Mouse (Mus musculus): ENCODE measurements at regions not wholly inside any gene's neighbourhood (a gene's known extent, or its start where the extent isn't known, plus 50 kb on each side); places are given as distances from the start of the nearest gene placed in this dataset.

GRCm38 (mm10) chr6:141091076-141091780, 157.8 kb upstream of the Pde3a start:
- Histone ChIP-seq H3K4me3 (replicated peaks; ENCODE audit: low read length) (no peak overlapping the region), H3K27ac (replicated peaks; ENCODE audit: low read depth, low read length) (no peak overlapping the region), H3K9ac (ENCODE audit: low read depth, low read length, severe bottlenecking) (no peak overlapping the region), H3K4me2 (replicated peaks; ENCODE audit: low read depth, low read length, severe bottlenecking) (no peak overlapping the region), H3K27me3 (ENCODE audit: control insufficient read depth, insufficient read depth, low read length) (no peaks in the 10 kb centered on the region), H3K4me1 (ENCODE audit: control insufficient read depth, insufficient read depth, low read length) (no peaks in the 10 kb centered on the region), H3K36me3 (ENCODE audit: control insufficient read depth, insufficient read depth, low read length) (no peaks in the 10 kb centered on the region), H3K9me3 (ENCODE audit: control insufficient read depth, low read length) (no peaks in the 10 kb centered on the region)
- no peak for DNase-seq (ENCODE audit: low spot score)
- 57% methylated on average over 9 of the region's 9 CpGs for WGBS
- TF ChIP-seq POLR2A (IDR thresholded peaks at IDR 0.05; ENCODE audit: borderline replicate concordance, extremely low read depth, insufficient read depth, insufficient read length), result no peak
- ATAC-seq (ENCODE audit: low FRiP score, low read depth), result no peak

- ATAC-seq (ENCODE audit: low FRiP score, low read depth) (no peak), DNase-seq (ENCODE audit: low spot score) (no peak)
- Histone ChIP-seq H3K4me1 (ENCODE audit: control insufficient read depth, insufficient read depth, low read length) (no peaks in the 10 kb centered on the region), H3K9me3 (ENCODE audit: control insufficient read depth, low read length) (no peaks in the 10 kb centered on the region), H3K4me3 (replicated peaks; ENCODE audit: low read length) (no peak overlapping the region), H3K27ac (replicated peaks; ENCODE audit: low read depth, low read length) (no peak overlapping the region), H3K4me2 (replicated peaks; ENCODE audit: low read depth, low read length, severe bottlenecking) (no peak overlapping the region), H3K27me3 (ENCODE audit: control insufficient read depth, insufficient read depth, low read length) (no peaks in the 10 kb centered on the region), H3K9ac (ENCODE audit: low read depth, low read length, severe bottlenecking) (no peak overlapping the region), H3K36me3 (ENCODE audit: control insufficient read depth, insufficient read depth, low read length) (no peaks in the 10 kb centered on the region)
- 77% methylated on average over 6 of the region's 6 CpGs for WGBS
- TF ChIP-seq POLR2A (IDR thresholded peaks at IDR 0.05; ENCODE audit: borderline replicate concordance, extremely low read depth, insufficient read depth, insufficient read length), result no peak
Observed at GRCm38 (mm10) chr6:141091781-141092140, 157.3 kb upstream of the Pde3a start.

DNA sequence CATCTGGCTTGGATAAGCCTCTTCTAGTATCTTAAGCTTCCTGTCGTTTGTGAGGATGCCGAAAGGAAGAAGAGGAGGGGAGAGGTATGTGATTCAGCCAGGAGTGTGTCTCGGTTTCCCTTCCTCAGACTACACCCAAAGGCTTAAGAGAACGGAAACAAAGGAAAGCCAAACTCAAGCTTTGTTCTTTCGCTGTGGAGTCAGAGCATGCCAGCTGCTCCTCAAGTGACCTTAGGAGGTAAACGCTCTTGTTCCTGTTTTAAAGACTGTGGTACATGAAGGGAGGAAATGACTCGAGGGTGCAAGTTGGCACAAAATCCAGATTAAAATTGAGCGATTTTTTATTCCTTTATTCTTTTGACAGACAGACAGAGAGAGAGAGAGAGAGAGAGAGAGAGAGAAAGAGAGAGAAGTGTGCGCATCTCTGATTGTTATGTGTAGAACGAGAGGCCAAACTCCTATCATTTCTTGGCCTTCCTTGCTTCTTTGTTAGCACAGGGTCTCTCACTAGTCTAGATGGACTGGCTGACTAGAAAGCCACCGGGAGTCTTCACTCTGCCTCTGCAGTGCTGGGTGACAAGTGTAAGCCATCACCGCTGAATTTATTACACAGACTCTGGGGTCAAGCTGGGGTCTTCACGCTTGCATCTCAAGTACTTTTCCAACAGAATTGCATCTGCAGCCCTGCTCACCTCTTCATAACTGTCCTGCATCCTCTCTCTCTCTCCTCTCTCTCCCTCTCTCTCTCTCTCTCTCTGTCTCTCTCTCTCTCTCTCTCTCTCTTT, 151.5 kb upstream of the Pde3a start:
- no peak overlapping the region for H3K4me3 ChIP-seq (replicated peaks; ENCODE audit: low read length)
- H3K9me3 ChIP-seq (ENCODE audit: control insufficient read depth, low read length), result no peaks in the 10 kb centered on the region
- no peak overlapping the region for H3K9ac ChIP-seq (ENCODE audit: low read depth, low read length, severe bottlenecking)
- DNase-seq (ENCODE audit: low spot score), result no peak
- no peaks in the 10 kb centered on the region for H3K36me3 ChIP-seq (ENCODE audit: control insufficient read depth, insufficient read depth, low read length)
- H3K4me2 ChIP-seq (replicated peaks; ENCODE audit: low read depth, low read length, severe bottlenecking), result no peak overlapping the region
- no peaks in the 10 kb centered on the region for H3K4me1 ChIP-seq (ENCODE audit: control insufficient read depth, insufficient read depth, low read length)
- ATAC-seq (ENCODE audit: low FRiP score, low read depth), result no peak
- no peaks in the 10 kb centered on the region for H3K27me3 ChIP-seq (ENCODE audit: control insufficient read depth, insufficient read depth, low read length)
- H3K27ac ChIP-seq (replicated peaks; ENCODE audit: low read depth, low read length), result no peak overlapping the region
- TF ChIP-seq POLR2A (IDR thresholded peaks at IDR 0.05; ENCODE audit: borderline replicate concordance, extremely low read depth, insufficient read depth, insufficient read length), result no peak
- WGBS, result 48% methylated on average over 13 of the region's 13 CpGs

DNA sequence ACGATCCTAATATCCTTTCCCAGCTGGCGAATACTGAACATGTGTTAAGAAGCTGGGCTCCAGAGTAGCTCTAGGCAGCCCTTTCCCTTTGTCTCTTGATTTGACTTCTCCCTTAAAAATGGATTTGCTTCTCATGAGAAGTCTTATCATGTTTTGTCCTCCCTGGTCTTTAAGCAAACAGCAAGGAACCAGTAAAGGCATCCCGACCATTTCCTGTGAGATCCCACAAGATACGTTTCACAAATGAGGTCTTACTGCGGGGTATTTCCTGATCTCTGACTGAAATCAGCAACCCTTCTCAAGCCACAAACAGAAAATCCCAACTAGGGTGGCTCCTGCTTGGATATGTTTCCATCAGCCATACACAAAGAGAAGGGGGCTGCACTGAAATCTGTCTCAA, 130.8 kb upstream of the Pde3a start:
- Histone ChIP-seq H3K36me3 (ENCODE audit: control insufficient read depth, insufficient read depth, low read length) (no peaks in the 10 kb centered on the region), H3K9me3 (ENCODE audit: control insufficient read depth, low read length) (no peaks in the 10 kb centered on the region), H3K27me3 (ENCODE audit: control insufficient read depth, insufficient read depth, low read length) (no peaks in the 10 kb centered on the region), H3K27ac (replicated peaks; ENCODE audit: low read depth, low read length) (no peak overlapping the region), H3K4me1 (ENCODE audit: control insufficient read depth, insufficient read depth, low read length) (no peaks in the 10 kb centered on the region), H3K4me3 (replicated peaks; ENCODE audit: low read length) (no peak overlapping the region), H3K9ac (ENCODE audit: low read depth, low read length, severe bottlenecking) (no peak overlapping the region), H3K4me2 (replicated peaks; ENCODE audit: low read depth, low read length, severe bottlenecking) (no peak overlapping the region)
- 55% methylated on average over 5 of the region's 5 CpGs for WGBS
- TF ChIP-seq POLR2A (IDR thresholded peaks at IDR 0.05; ENCODE audit: borderline replicate concordance, extremely low read depth, insufficient read depth, insufficient read length), result no peak
- DNase-seq (ENCODE audit: low spot score), result no peak
- no peak for ATAC-seq (ENCODE audit: low FRiP score, low read depth)

GRCm38 (mm10) chr6:141126614-141127396, 122.3 kb upstream of the Pde3a start:
- Histone ChIP-seq H3K9me3 (ENCODE audit: control insufficient read depth, low read length) (no peaks in the 10 kb centered on the region), H3K27ac (replicated peaks; ENCODE audit: low read depth, low read length) (no peak overlapping the region), H3K4me3 (replicated peaks; ENCODE audit: low read length) (no peak overlapping the region), H3K4me1 (ENCODE audit: control insufficient read depth, insufficient read depth, low read length) (no peaks in the 10 kb centered on the region), H3K9ac (ENCODE audit: low read depth, low read length, severe bottlenecking) (no peak overlapping the region), H3K36me3 (ENCODE audit: control insufficient read depth, insufficient read depth, low read length) (no peaks in the 10 kb centered on the region), H3K4me2 (replicated peaks; ENCODE audit: low read depth, low read length, severe bottlenecking) (no peak overlapping the region), H3K27me3 (ENCODE audit: control insufficient read depth, insufficient read depth, low read length) (no peaks in the 10 kb centered on the region)
- TF ChIP-seq POLR2A (IDR thresholded peaks at IDR 0.05; ENCODE audit: borderline replicate concordance, extremely low read depth, insufficient read depth, insufficient read length), result no peak
- 39% methylated on average over 10 of the region's 10 CpGs for WGBS
- DNase-seq (ENCODE audit: low spot score), result no peak
- no peak for ATAC-seq (ENCODE audit: low FRiP score, low read depth)
